Mouse (Mus musculus): ENCODE data around the gene Lag3. TPM values are rescaled to one million over a fixed set of nuclear protein-coding genes. Genes with fewer than 3 reads are reported as not detected.

Lag3 gene
- polyA plus RNA-seq (2015; fragmentation: Nextera tagmentation; extraction: Ambion mirVana), result 2.5 and 3.9 TPM in 2 replicates

DNA sequence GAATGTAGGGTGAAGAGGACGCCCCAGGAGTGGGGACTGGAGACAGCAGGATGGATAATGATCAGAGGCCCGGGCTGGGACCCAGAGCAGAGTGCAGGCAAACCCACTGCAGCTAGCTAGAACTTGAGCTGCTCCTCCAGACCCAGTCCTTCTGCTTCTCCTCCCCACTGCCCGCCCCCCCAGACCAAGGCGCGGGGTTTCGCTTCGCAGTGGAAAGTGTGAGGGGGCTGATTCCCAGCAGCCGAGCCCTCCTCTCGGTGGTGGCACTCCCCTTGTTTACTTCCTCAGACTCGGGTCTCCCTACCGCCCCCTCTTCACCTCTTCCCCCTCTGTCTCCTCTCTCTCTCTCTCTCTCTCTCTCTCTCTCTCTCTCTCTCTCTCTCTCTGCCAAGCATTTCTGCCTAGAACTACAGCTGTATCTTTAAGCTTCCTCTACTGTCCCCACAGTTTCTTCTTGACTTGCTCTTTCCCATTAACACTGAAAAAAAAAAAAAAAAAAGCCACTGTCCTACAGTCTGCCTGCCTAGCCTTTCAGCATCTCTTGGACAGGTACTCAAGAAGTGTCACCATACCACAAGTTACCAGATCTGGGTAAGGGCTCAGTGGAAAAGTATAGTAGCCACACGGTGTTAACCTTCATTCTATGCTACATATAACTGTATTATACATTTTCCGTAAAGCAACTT lies at the start of gene Lag3:
Lag3 (minus strand) TSS at position 173 of the 686 bp plus-strand sequence.
- Histone ChIP-seq H3K36me3 (ENCODE audit: control insufficient read depth, insufficient read depth, low read length) (peaks cover 14% of the 10 kb centered on the region), H3K9me3 (replicated peaks; ENCODE audit: control insufficient read depth, low read length, poor library complexity, severe bottlenecking) (no peaks in the 10 kb centered on the region), H3K4me3 (ENCODE audit: low read depth, low read length) (no peak within 1 kb of the TSS), H3K9ac (ENCODE audit: low read depth, low read length) (no peak within 1 kb of the TSS), H3K27me3 (ENCODE audit: control insufficient read depth, insufficient read depth, low read depth, low read length) (no peaks in the 10 kb centered on the region), H3K4me1 (ENCODE audit: control insufficient read depth, insufficient read depth, low read length) (peaks cover 31% of the 10 kb centered on the region), H3K27ac (ENCODE audit: low read length) (no peak within 1 kb of the TSS), H3K4me2 (ENCODE audit: low read length) (no peak within 1 kb of the TSS)
- no peak for ATAC-seq
- 23% methylated on average over 12 of the region's 13 CpGs for WGBS

DNA sequence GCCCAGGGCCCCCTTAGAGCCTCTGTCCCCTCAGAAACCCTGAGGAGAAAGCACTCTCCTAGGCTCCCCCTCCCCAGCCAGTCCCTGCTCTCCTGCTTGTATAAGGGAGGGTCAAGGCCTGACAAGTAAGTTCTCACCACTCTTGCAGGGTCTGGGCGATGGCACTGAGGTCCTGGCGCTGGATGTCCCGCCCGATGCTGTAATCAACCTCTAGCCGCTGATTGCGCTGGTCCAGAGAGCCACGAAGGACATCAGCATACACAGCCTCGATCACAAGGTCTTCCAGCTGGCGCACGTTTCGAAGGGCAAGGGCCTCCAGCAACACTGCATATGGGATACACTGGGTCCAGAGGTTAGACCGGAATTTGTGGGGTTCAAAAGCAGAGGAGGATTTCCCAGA lies 49.5 kb upstream of the Lag3 start:
- H3K36me3 ChIP-seq (ENCODE audit: control insufficient read depth, insufficient read depth, low read length), result peaks cover 18% of the 10 kb centered on the region
- WGBS, result 94% methylated on average over 12 of the region's 12 CpGs

GRCm38 (mm10) chr6:124959960-124960359 lies 48.5 kb upstream of the Lag3 start:
- no peak overlapping the region for H3K4me3 ChIP-seq (ENCODE audit: low read depth, low read length)
- H3K4me1 ChIP-seq (ENCODE audit: control insufficient read depth, insufficient read depth, low read length), result peaks cover 9% of the 10 kb centered on the region
- no peaks in the 10 kb centered on the region for H3K9me3 ChIP-seq (replicated peaks; ENCODE audit: control insufficient read depth, low read length, poor library complexity, severe bottlenecking)
- no peak overlapping the region for H3K4me2 ChIP-seq (ENCODE audit: low read length)
- no peak overlapping the region for H3K9ac ChIP-seq (ENCODE audit: low read depth, low read length)
- H3K27ac ChIP-seq (ENCODE audit: low read length), result no peak overlapping the region
- WGBS, result 96% methylated on average over 13 of the region's 13 CpGs
- peaks cover 18% of the 10 kb centered on the region for H3K36me3 ChIP-seq (ENCODE audit: control insufficient read depth, insufficient read depth, low read length)
- no peak for ATAC-seq
- no peaks in the 10 kb centered on the region for H3K27me3 ChIP-seq (ENCODE audit: control insufficient read depth, insufficient read depth, low read depth, low read length)

More for the DNA sequence above, 49.5 kb upstream of the Lag3 start:
- Histone ChIP-seq H3K4me3 (ENCODE audit: low read depth, low read length) (no peak overlapping the region), H3K9ac (ENCODE audit: low read depth, low read length) (no peak overlapping the region), H3K27me3 (ENCODE audit: control insufficient read depth, insufficient read depth, low read depth, low read length) (no peaks in the 10 kb centered on the region), H3K9me3 (replicated peaks; ENCODE audit: control insufficient read depth, low read length, poor library complexity, severe bottlenecking) (no peaks in the 10 kb centered on the region), H3K27ac (ENCODE audit: low read length) (no peak overlapping the region), H3K4me2 (ENCODE audit: low read length) (no peak overlapping the region), H3K4me1 (ENCODE audit: control insufficient read depth, insufficient read depth, low read length) (peaks cover 11% of the 10 kb centered on the region)
- no peak for ATAC-seq

DNA sequence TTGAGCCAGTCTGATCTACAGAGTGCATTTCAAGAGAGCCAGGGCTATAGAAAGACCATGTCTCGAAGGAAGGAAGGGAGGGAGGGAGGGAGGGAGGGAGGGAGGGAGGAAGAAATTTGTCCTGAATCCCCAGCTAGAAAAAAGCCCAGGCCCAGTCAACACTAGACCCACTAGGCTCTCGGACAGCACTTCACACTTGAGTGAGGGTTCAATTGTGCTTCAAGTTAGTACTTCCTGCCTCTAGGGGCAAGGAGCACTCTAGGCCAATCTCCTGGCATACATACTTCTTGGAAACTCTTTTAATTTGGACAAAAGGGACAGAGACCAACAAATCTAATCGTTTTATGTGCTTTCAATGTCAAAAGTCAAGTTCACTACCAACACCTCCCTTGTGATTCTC lies 46.6 kb upstream of the Lag3 start:
- Histone ChIP-seq H3K9me3 (replicated peaks; ENCODE audit: control insufficient read depth, low read length, poor library complexity, severe bottlenecking) (no peaks in the 10 kb centered on the region), H3K36me3 (ENCODE audit: control insufficient read depth, insufficient read depth, low read length) (peaks cover 18% of the 10 kb centered on the region), H3K27ac (ENCODE audit: low read length) (no peak overlapping the region), H3K4me3 (ENCODE audit: low read depth, low read length) (no peak overlapping the region), H3K27me3 (ENCODE audit: control insufficient read depth, insufficient read depth, low read depth, low read length) (no peaks in the 10 kb centered on the region), H3K4me1 (ENCODE audit: control insufficient read depth, insufficient read depth, low read length) (no peaks in the 10 kb centered on the region), H3K9ac (ENCODE audit: low read depth, low read length) (no peak overlapping the region), H3K4me2 (ENCODE audit: low read length) (no peak overlapping the region)
- 80% methylated on average over 3 of the region's 3 CpGs for WGBS
- ATAC-seq, result no peak

DNA sequence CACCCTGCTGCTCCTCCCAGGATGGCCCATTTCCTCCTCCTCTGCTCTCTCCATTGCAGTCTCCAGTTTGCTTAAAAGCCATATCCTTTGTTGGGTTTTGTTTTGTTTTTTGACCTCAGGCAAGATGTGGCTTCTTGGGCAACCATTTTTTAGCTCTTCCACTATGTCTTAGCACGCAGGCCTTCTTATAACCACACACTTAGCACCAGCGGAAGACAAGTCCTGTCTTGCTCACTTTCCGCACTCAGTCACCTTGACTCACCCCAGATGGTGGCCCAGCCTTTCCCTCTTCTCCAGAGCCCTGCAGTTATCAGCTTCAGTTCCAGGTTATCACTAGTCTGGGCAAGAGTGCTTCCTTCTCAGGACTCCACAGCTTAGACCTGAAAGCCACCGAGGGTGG lies 43.7 kb upstream of the Lag3 start:
- Histone ChIP-seq H3K4me1 (ENCODE audit: control insufficient read depth, insufficient read depth, low read length) (no peaks in the 10 kb centered on the region), H3K9ac (ENCODE audit: low read depth, low read length) (no peak overlapping the region), H3K9me3 (replicated peaks; ENCODE audit: control insufficient read depth, low read length, poor library complexity, severe bottlenecking) (no peaks in the 10 kb centered on the region), H3K4me2 (ENCODE audit: low read length) (no peak overlapping the region), H3K27me3 (ENCODE audit: control insufficient read depth, insufficient read depth, low read depth, low read length) (no peaks in the 10 kb centered on the region), H3K4me3 (ENCODE audit: low read depth, low read length) (no peak overlapping the region), H3K36me3 (ENCODE audit: control insufficient read depth, insufficient read depth, low read length) (peaks cover 11% of the 10 kb centered on the region), H3K27ac (ENCODE audit: low read length) (no peak overlapping the region)
- ATAC-seq, result no peak
- WGBS, result 99% methylated on average over 4 of the region's 4 CpGs

- Histone ChIP-seq H3K4me2 (ENCODE audit: low read length) (no peak overlapping the region), H3K27me3 (ENCODE audit: control insufficient read depth, insufficient read depth, low read depth, low read length) (no peaks in the 10 kb centered on the region), H3K4me3 (ENCODE audit: low read depth, low read length) (no peak overlapping the region), H3K9me3 (replicated peaks; ENCODE audit: control insufficient read depth, low read length, poor library complexity, severe bottlenecking) (no peaks in the 10 kb centered on the region), H3K36me3 (ENCODE audit: control insufficient read depth, insufficient read depth, low read length) (peaks cover 7% of the 10 kb centered on the region), H3K4me1 (ENCODE audit: control insufficient read depth, insufficient read depth, low read length) (no peaks in the 10 kb centered on the region), H3K9ac (ENCODE audit: low read depth, low read length) (no peak overlapping the region), H3K27ac (ENCODE audit: low read length) (no peak overlapping the region)
- 83% methylated on average over 2 of the region's 2 CpGs for WGBS
- ATAC-seq, result no peak
These were observed 42.6 kb upstream of the Lag3 start for GRCm38 (mm10) chr6:124953991-124954715.

- 86% methylated on average over 3 of the region's 3 CpGs for WGBS
- Histone ChIP-seq H3K27ac (ENCODE audit: low read length) (no peak overlapping the region), H3K4me2 (ENCODE audit: low read length) (no peak overlapping the region), H3K4me1 (ENCODE audit: control insufficient read depth, insufficient read depth, low read length) (no peaks in the 10 kb centered on the region), H3K9ac (ENCODE audit: low read depth, low read length) (no peak overlapping the region), H3K4me3 (ENCODE audit: low read depth, low read length) (no peak overlapping the region), H3K27me3 (ENCODE audit: control insufficient read depth, insufficient read depth, low read depth, low read length) (no peaks in the 10 kb centered on the region), H3K9me3 (replicated peaks; ENCODE audit: control insufficient read depth, low read length, poor library complexity, severe bottlenecking) (no peaks in the 10 kb centered on the region), H3K36me3 (ENCODE audit: control insufficient read depth, insufficient read depth, low read length) (peaks cover 5% of the 10 kb centered on the region; the same call in 1 of the 2 replicates)
- ATAC-seq, result no peak
These were observed 32.0 kb upstream of the Lag3 start for GRCm38 (mm10) chr6:124943526-124943925.

DNA sequence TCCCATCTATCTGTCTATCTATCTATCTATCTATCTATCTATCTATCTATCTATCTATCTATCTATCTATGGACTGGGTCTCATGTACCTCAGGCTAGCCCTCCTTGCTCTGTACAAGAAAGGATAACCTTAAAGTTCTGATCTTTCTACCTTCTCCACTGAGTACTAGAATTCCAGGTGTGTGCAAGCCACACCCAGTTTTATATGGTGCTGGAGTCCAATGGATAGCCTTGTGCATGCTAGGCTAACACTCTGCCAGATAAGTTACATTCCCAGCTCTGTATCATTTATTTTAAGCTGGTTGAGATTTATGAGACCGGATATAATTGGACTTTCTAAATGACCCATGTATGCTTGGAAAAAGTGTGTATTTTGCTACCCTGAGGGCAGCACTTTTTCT lies 30.2 kb upstream of the Lag3 start:
- Histone ChIP-seq H3K27me3 (ENCODE audit: control insufficient read depth, insufficient read depth, low read depth, low read length) (no peaks in the 10 kb centered on the region), H3K4me2 (ENCODE audit: low read length) (no peak overlapping the region), H3K9me3 (replicated peaks; ENCODE audit: control insufficient read depth, low read length, poor library complexity, severe bottlenecking) (no peaks in the 10 kb centered on the region), H3K9ac (ENCODE audit: low read depth, low read length) (no peak overlapping the region), H3K4me1 (ENCODE audit: control insufficient read depth, insufficient read depth, low read length) (no peaks in the 10 kb centered on the region), H3K4me3 (ENCODE audit: low read depth, low read length) (no peak overlapping the region), H3K27ac (ENCODE audit: low read length) (no peak overlapping the region), H3K36me3 (ENCODE audit: control insufficient read depth, insufficient read depth, low read length) (peaks cover 6% of the 10 kb centered on the region)
- 100% methylated on average over 1 of the region's 1 CpGs for WGBS
- no peak for ATAC-seq

GRCm38 (mm10) chr6:124938554-124938953 lies 27.0 kb upstream of the Lag3 start:
- Histone ChIP-seq H3K27ac (ENCODE audit: low read length) (no peak overlapping the region), H3K4me1 (ENCODE audit: control insufficient read depth, insufficient read depth, low read length) (no peaks in the 10 kb centered on the region; the same call in 1 of the 2 replicates), H3K9ac (ENCODE audit: low read depth, low read length) (no peak overlapping the region), H3K36me3 (ENCODE audit: control insufficient read depth, insufficient read depth, low read length) (peaks cover 30% of the 10 kb centered on the region), H3K4me3 (ENCODE audit: low read depth, low read length) (no peak overlapping the region), H3K27me3 (ENCODE audit: control insufficient read depth, insufficient read depth, low read depth, low read length) (no peaks in the 10 kb centered on the region), H3K9me3 (replicated peaks; ENCODE audit: control insufficient read depth, low read length, poor library complexity, severe bottlenecking) (no peaks in the 10 kb centered on the region), H3K4me2 (ENCODE audit: low read length) (no peak overlapping the region)
- no peak for ATAC-seq
- 93% methylated on average over 7 of the region's 7 CpGs for WGBS

Data from midbrain, embryonic 16.5 days (tissue).